Mouse (Mus musculus) hindbrain, embryonic 12.5 days (tissue): ENCODE measurements around the gene Ica1. TPM values are rescaled to one million over a fixed set of nuclear protein-coding genes. Genes with fewer than 3 reads are reported as not detected.

ENCODE experiments used
- ATAC-seq: fragments of 200-750 bp; cut with Nextera tagmentation; 2 replicates; pipeline ENCODE4 v1.8.0; 2017; ENCODE audit warnings: moderate TSS enrichment; ENCODE audit not compliant: low FRiP score
- H3K27ac ChIP-seq: fragments of 300-500 bp; sonication (generic); 2 replicates; pipeline ENCODE4 v1.5.1; 2016; ENCODE audit warnings: mild to moderate bottlenecking
- H3K27me3 ChIP-seq: fragments of 300-500 bp; sonication (generic); 2 replicates; pipeline ENCODE4 v1.6.1; 2016; ENCODE audit warnings: mild to moderate bottlenecking
- H3K36me3 ChIP-seq: fragments of 300-500 bp; sonication (generic); 2 replicates; pipeline ENCODE4 v1.6.1; 2016; ENCODE audit warnings: mild to moderate bottlenecking
- H3K4me1 ChIP-seq: fragments of 300-500 bp; sonication (generic); 2 replicates; pipeline ENCODE4 v1.6.1; 2016
- H3K4me2 ChIP-seq: fragments of 300-500 bp; sonication (generic); replicated peaks from 2 replicates; pipeline ENCODE4 v1.6.1; 2016; ENCODE audit warnings: mild to moderate bottlenecking
- H3K4me3 ChIP-seq: fragments of 300-500 bp; sonication (generic); 2 replicates; pipeline ENCODE4 v1.5.1; 2016; ENCODE audit warnings: mild to moderate bottlenecking
- H3K9ac ChIP-seq: fragments of 300-500 bp; sonication (generic); 2 replicates; pipeline ENCODE4 v1.6.1; 2016; ENCODE audit warnings: mild to moderate bottlenecking, moderate library complexity
- H3K9me3 ChIP-seq: fragments of 300-500 bp; sonication (generic); replicated peaks from 2 replicates; pipeline ENCODE4 v1.6.1; 2016; ENCODE audit warnings: mild to moderate bottlenecking
- whole genome bisulfite sequencing: fragments of 180-500 bp; shearing (Covaris S2); methylation state at CpG from one replicate; pipeline ENCODE4 v1.1.7; 2016; 5-methylcytosine and 5-hydroxymethylcytosine counted together
- polyA plus RNA-seq: library from polyadenylated mRNA; unstranded; fragments of >200 nt; fragmentation: Nextera tagmentation; extraction: Ambion mirVana; gene quantifications from 2 replicates; pipeline ENCODE4 v1.2.1, GENCODE M21; 2016

The Ica1 gene
- polyA plus RNA-seq, 1 experiment from 2014 or later: 32.8 TPM

DNA sequence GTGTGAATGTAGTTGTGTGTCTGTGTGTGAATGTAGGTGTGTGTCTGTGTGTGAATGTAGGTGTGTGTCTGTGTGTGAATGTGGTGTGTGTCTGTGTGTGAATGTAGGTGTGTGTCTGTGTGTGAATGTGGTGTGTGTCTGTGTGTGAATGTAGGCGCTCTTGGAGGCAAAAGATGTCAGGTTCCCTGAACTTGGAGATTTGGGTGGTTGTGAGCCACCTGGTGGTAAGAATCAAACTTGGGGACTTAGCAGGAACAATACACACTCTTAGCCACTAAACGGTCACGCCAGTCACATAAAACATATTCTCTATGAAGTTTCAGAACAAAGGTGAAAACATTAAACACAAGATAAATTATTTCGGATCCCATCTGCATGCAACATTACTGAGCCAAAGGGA, 39.9 kb downstream of the Ica1 start:
- Histone ChIP-seq H3K27me3 (no peaks in the 10 kb centered on the region), H3K4me1 (no peaks in the 10 kb centered on the region), H3K4me2 (no peak overlapping the region), H3K27ac (no peak overlapping the region), H3K36me3 (no peaks in the 10 kb centered on the region), H3K4me3 (no peak overlapping the region), H3K9me3 (no peaks in the 10 kb centered on the region), H3K9ac (no peak overlapping the region)
- WGBS: 74% methylated on average over 4 of the region's 4 CpGs
- ATAC-seq: no peak

DNA sequence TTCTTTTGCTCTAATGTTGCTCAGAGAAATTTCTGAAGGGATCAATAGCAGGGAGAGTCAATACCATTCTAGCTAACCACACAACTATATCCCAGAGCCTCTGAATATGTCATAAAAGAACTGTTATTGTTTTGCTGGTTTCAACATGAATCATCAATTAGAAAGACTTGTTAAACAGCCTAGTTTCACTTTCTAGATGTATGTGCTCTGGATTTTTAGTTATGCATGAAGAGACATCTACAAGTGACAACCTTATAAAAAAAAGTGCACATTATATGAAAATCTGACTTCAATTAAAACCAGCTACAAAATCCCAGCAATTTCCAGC, 41.8 kb downstream of the Ica1 start:
- no peaks in the 10 kb centered on the region for H3K36me3 ChIP-seq
- H3K4me3 ChIP-seq: no peak overlapping the region
- H3K27me3 ChIP-seq: no peaks in the 10 kb centered on the region
- no peak overlapping the region for H3K4me2 ChIP-seq
- no peak overlapping the region for H3K9ac ChIP-seq
- ATAC-seq: 0 out of 2 replicates have a peak, but pooled peaks have one; percentile 7
- no peak overlapping the region for H3K27ac ChIP-seq
- H3K4me1 ChIP-seq: peaks cover 3% of the 10 kb centered on the region
- H3K9me3 ChIP-seq: no peaks in the 10 kb centered on the region

DNA sequence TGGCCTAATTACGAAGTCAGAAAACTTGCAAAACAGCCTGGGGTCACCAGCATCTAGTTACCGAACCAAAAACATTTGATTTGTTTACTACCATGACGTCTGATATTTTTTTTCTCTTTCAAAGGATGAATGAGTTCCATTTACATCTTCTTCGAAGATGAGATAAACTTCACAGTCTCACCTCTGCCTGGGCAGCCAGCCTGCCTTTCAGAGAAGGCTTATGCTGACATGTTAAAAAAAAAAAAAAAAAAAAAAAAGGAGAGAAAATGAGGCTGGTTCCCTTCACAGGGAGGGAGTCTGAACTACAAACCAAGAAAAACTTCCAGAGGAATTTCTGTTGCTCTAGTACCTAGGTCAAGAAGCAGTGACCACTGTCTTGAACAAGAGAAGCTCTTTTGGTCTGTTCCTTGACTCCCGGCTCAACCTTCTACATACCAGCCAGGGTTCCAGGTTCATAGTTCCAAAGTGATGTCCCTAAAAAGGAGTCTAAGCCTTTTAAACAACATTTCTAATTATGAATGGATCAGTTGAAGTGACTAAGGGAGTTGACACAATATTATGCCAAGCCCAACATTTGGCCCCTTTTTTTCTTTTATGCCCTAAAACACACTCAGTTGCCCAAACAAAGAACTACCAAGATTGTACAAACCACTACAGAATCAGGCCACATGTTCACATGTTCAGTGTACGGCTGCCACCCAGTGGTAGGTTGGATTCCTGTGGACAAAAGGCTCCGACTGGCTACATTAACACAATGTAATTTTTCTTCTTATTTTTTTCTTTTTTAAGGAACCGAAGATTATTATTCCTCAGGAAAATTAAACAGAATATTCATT, 42.4 kb downstream of the Ica1 start:
- 61% methylated on average over 8 of the region's 8 CpGs for WGBS
- peak; percentile 74 for ATAC-seq

DNA sequence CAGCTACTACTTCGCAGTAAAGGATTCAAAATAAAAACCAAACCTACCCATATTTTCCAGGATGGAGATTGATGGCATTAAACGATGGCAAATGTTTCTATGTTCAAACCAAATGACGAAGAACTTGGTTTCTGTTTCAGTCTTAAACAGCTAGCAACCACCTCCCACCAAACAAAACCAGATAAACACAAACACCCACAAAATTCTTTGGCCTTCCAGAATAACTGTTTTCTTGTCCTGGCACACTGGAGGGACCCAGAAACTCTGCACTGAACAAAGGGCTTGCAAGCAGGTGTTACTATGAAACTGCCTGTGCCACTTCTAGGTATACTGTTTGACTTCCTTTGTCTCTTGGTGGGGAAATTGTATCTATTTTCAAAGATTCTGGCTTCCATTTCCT, 43.2 kb downstream of the Ica1 start:
- H3K4me1 ChIP-seq: peaks cover 4% of the 10 kb centered on the region
- H3K9me3 ChIP-seq: no peaks in the 10 kb centered on the region
- H3K27me3 ChIP-seq: no peaks in the 10 kb centered on the region
- no peak overlapping the region for H3K4me3 ChIP-seq
- H3K27ac ChIP-seq: no peak overlapping the region
- 93% methylated on average over 3 of the region's 3 CpGs for WGBS
- no peaks in the 10 kb centered on the region for H3K36me3 ChIP-seq
- H3K4me2 ChIP-seq: no peak overlapping the region
- ATAC-seq: no peak
- no peak overlapping the region for H3K9ac ChIP-seq

More for the DNA sequence above, 42.4 kb downstream of the Ica1 start:
- Histone ChIP-seq H3K9me3 (no peaks in the 10 kb centered on the region), H3K4me3 (no peak overlapping the region), H3K4me2 (no peak overlapping the region), H3K36me3 (no peaks in the 10 kb centered on the region), H3K27me3 (no peaks in the 10 kb centered on the region), H3K4me1 (peaks cover 4% of the 10 kb centered on the region), H3K9ac (no peak overlapping the region), H3K27ac (no peak overlapping the region)

DNA sequence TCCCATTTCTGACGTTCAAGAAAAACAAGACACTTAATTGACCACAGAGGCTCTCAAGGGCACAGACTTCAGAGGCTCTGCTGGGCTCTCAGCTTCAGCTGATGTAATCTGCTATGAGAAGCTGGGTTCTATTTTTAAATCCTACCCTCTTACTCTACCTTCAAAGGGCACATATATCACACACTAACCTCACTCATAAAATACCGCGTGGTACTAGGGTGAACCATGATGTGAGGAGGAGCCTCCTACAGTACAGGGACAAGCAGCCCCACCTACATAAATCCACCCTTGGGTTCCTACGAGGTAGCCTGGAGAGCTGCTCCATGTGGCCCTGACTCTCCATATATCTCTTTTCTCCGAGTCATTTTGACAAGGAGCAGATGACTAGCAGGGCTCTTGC, 45.8 kb downstream of the Ica1 start:
- Histone ChIP-seq H3K9ac (no peak overlapping the region), H3K4me3 (no peak overlapping the region), H3K27me3 (no peaks in the 10 kb centered on the region), H3K36me3 (no peaks in the 10 kb centered on the region), H3K9me3 (no peaks in the 10 kb centered on the region), H3K27ac (no peak overlapping the region), H3K4me2 (no peak overlapping the region), H3K4me1 (peaks cover 4% of the 10 kb centered on the region)
- 71% methylated on average over 5 of the region's 5 CpGs for WGBS
- ATAC-seq: no peak

DNA sequence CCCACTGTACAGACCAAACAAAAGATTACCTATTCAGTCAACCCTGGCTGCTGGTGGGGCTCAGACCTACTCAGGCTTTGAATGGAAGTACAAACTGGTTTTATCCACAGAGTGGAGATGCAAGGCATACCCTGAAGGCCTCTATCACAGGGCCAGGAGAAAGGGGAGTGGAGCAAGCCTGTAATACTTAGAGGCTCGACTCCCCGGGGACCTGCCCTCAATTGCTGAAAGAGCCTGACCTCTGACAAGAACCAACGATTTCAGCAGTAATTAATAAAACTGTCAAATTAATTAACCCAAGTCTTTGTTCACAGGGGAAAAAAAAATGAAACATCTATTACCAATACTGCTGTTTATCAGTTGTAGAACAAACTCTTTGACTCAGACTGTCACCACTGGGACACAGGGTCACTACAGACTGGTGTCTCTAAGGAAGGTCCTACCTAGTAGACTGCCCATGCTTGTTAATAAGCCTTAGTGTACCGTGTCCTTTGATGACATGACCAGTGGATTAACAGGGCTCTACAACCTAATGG, 46.6 kb downstream of the Ica1 start:
- peaks cover 4% of the 10 kb centered on the region for H3K4me1 ChIP-seq
- H3K27ac ChIP-seq: no peak overlapping the region
- no peak overlapping the region for H3K4me2 ChIP-seq
- H3K36me3 ChIP-seq: no peaks in the 10 kb centered on the region
- WGBS: 44% methylated on average over 4 of the region's 4 CpGs
- H3K4me3 ChIP-seq: no peak overlapping the region
- H3K27me3 ChIP-seq: no peaks in the 10 kb centered on the region
- 0 out of 2 replicates have a peak, but pooled peaks have one; percentile 21 for ATAC-seq
- no peaks in the 10 kb centered on the region for H3K9me3 ChIP-seq
- no peak overlapping the region for H3K9ac ChIP-seq

DNA sequence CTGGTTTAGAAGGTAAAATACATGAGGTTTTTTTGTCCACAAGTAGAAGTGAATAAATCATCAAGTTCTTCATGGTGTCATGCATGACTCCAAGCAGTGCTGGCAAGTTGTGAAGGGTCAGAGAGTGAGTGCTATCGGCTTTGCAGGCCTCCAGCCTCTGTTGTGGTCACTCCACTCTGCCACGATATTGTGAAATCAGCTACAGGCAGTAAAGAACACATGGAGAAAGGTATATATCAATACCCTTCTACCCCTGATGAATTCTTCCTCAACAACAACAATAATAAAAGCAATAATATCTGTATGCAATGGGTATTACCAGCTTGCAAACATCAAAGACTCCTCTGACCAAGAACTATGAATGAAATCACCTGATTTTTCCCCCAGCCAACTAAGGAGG, 47.9 kb downstream of the Ica1 start:
- Histone ChIP-seq H3K9me3 (no peaks in the 10 kb centered on the region; the same call in 1 of the 2 replicates), H3K27ac (no peak overlapping the region), H3K4me2 (no peak overlapping the region), H3K27me3 (no peaks in the 10 kb centered on the region), H3K4me1 (peaks cover 4% of the 10 kb centered on the region), H3K9ac (no peak overlapping the region), H3K36me3 (no peaks in the 10 kb centered on the region), H3K4me3 (no peak overlapping the region)
- 90% methylated on average over 2 of the region's 2 CpGs for WGBS
- ATAC-seq: no peak

DNA sequence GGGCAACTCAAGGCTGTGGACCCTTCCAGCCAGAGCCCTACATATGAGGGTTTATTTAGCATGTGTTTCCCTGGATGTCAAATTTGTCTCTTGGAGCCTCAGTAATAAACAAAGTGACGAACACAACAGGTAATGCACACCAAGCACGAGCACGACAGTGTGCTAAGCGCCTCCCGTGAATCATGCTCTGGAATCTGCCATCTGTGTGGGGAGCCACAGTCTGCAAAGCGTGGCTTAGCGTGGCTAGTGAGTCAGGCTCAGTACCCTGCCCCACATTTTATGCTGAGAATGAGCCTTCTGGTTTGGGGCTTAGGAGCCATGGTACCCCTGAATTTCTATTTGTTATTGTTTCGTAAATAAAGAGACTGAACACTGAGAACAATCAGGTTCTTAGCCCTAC, 50.5 kb downstream of the Ica1 start:
- Histone ChIP-seq H3K27me3 (no peaks in the 10 kb centered on the region), H3K27ac (no peak overlapping the region), H3K4me1 (peaks cover 4% of the 10 kb centered on the region), H3K9me3 (no peaks in the 10 kb centered on the region; the same call in 1 of the 2 replicates), H3K4me3 (no peak overlapping the region), H3K4me2 (no peak overlapping the region), H3K36me3 (no peaks in the 10 kb centered on the region), H3K9ac (no peak overlapping the region)
- 88% methylated on average over 8 of the region's 8 CpGs for WGBS
- no peak for ATAC-seq

DNA sequence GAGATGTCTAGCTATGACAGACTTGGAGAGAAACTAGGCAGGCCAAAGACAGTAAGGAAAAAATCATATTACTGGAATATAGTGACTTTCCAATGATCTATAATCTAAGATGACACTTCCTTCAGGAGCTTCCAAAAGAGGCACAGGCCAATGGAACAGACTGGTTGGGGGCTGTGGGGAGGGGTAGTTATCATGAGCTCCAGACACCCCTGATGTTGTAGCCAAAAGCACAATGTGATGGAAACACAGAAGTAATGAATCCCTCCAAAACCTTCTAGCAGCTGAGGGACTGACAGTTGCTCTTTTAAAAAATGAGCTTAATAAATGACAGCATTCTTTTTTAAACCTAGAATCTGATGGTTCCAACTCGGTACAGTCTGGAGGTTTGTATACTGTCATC, 52.7 kb downstream of the Ica1 start:
- Histone ChIP-seq H3K27me3 (no peaks in the 10 kb centered on the region), H3K4me3 (no peak overlapping the region), H3K36me3 (no peaks in the 10 kb centered on the region), H3K4me2 (no peak overlapping the region), H3K4me1 (no peaks in the 10 kb centered on the region), H3K9ac (no peak overlapping the region), H3K9me3 (no peaks in the 10 kb centered on the region; the same call in 1 of the 2 replicates), H3K27ac (no peak overlapping the region)
- ATAC-seq: no peak
- WGBS: 75% methylated on average over 1 of the region's 1 CpGs

DNA sequence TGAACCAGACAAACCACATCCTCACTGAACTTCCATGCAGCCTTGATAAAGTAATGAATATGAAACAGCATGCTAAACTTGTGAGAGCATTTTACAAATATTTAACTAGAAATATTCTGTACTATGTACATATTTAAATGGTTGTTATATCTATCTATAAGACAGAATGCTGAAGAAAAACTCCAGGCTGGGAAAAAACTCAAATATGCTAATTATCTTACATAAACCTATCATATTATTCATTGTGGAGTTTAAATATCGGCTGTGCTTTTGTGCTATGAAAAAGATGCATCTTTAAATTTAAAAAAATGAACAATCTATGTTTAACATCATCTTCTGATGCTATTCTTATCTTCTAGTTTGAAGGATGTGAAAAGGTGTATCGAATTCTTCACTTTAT, 58.6 kb downstream of the Ica1 start:
- Histone ChIP-seq H3K4me2 (no peak overlapping the region), H3K36me3 (no peaks in the 10 kb centered on the region), H3K27me3 (no peaks in the 10 kb centered on the region), H3K4me1 (no peaks in the 10 kb centered on the region), H3K9me3 (no peaks in the 10 kb centered on the region), H3K9ac (no peak overlapping the region), H3K27ac (no peak overlapping the region), H3K4me3 (no peak overlapping the region)
- ATAC-seq: no peak
- WGBS: 91% methylated on average over 2 of the region's 2 CpGs

DNA sequence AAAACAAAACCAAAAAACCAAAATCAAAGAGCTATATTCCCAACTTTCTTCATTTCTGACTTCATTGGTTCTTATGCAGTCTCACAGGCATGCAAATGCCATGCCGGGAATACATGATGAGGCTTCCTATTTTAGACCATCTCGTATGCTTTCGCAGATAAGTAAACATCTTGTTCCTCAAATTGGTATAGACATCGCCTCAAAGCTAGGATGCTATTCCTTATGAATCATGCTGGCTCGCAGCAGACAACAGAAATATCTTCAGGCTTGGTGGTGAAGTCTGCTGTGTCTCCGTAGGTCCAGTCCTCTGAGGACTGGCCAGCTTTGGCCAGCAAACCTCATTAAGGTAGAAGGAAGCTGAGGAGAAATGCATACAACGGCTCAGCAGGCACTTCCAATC, 60.3 kb downstream of the Ica1 start:
- no peaks in the 10 kb centered on the region for H3K27me3 ChIP-seq
- 92% methylated on average over 7 of the region's 7 CpGs for WGBS
- no peaks in the 10 kb centered on the region for H3K4me1 ChIP-seq
- no peak overlapping the region for H3K27ac ChIP-seq
- no peak overlapping the region for H3K9ac ChIP-seq
- H3K9me3 ChIP-seq: no peaks in the 10 kb centered on the region
- no peak for ATAC-seq
- H3K36me3 ChIP-seq: no peaks in the 10 kb centered on the region
- H3K4me3 ChIP-seq: no peak overlapping the region
- H3K4me2 ChIP-seq: no peak overlapping the region

DNA sequence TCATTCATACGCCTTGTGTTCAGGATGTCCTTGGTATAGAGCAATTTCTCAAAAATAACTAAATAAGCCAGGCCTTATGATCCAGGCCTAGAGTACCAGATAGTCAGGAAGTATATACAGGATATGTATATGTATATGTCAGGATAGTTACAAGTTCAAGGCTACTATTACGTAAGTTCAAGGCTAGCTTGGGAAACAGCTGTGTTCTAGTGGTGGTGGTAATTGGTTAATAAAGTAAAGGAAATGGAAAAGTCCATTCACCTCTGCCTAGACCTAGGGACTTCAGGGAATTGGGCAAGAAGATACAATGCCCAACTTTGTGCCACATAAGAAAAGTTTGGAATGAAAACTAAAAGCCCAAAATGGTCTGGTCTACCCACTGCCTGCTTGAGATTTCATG, 61.7 kb downstream of the Ica1 start:
- H3K4me3 ChIP-seq: no peak overlapping the region
- no peak for ATAC-seq

DNA sequence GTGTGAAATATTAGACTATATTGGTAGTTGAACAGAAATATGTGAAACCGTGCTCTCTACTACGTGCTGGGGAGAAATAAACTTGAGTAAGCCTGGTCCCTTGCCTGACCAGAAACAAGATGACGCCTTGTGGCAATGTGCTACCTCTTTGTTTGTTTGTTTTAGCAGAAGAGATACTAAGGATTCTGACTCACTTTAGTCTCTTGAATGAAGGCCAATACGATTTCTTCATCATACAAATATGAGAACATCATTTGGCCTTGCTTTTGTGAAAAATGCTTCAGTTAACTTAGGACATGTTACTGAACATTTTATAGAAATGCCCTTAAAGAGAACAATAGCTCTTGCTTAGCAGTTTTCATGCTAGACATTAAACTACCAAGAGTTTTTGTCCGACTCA, 67.0 kb downstream of the Ica1 start:
- H3K4me2 ChIP-seq: no peak overlapping the region
- H3K36me3 ChIP-seq: no peaks in the 10 kb centered on the region
- no peaks in the 10 kb centered on the region for H3K4me1 ChIP-seq
- H3K4me3 ChIP-seq: no peak overlapping the region
- H3K9ac ChIP-seq: no peak overlapping the region
- no peak overlapping the region for H3K27ac ChIP-seq
- no peaks in the 10 kb centered on the region for H3K27me3 ChIP-seq
- WGBS: 86% methylated on average over 5 of the region's 5 CpGs
- no peak for ATAC-seq
- no peaks in the 10 kb centered on the region for H3K9me3 ChIP-seq

More for the DNA sequence above, 61.7 kb downstream of the Ica1 start:
- Histone ChIP-seq H3K36me3 (no peaks in the 10 kb centered on the region), H3K27me3 (no peaks in the 10 kb centered on the region), H3K4me1 (no peaks in the 10 kb centered on the region), H3K9me3 (no peaks in the 10 kb centered on the region), H3K4me2 (no peak overlapping the region), H3K27ac (no peak overlapping the region), H3K9ac (no peak overlapping the region)
- 91% methylated on average over 2 of the region's 2 CpGs for WGBS
